Mouse (Mus musculus) E14TG2a.4 (cell line): ENCODE data around the gene Ints11.
A peak's percentile ranks its signal among the peaks of the same experiment; 100 is the strongest.

ENCODE experiments used
- H3K27me3 ChIP-seq: 2 replicates; pipeline ENCODE4 v1.6.1; 2014; ENCODE audit warnings: low read length, control low read depth; ENCODE audit not compliant: insufficient read depth
- H3K36me3 ChIP-seq: 2 replicates; pipeline ENCODE4 v1.6.1; 2014; ENCODE audit warnings: low read length, control low read depth; ENCODE audit not compliant: insufficient read depth
- H3K4me1 ChIP-seq: replicated peaks from 2 replicates; pipeline ENCODE4 v1.6.1; 2014; ENCODE audit warnings: low read depth, low read length, control low read depth
- H3K4me3 ChIP-seq: replicated peaks from 2 replicates; pipeline ENCODE4 v1.5.1; 2014; ENCODE audit warnings: mild to moderate bottlenecking, low read length
- H3K9me3 ChIP-seq: 2 replicates; pipeline ENCODE4 v1.6.1; 2014; ENCODE audit warnings: low read length, control low read depth
- CTCF ChIP-seq: conservative IDR thresholded peaks from 2 replicates; pipeline ENCODE4 v1.5.1; 2014; ENCODE audit warnings: low read length
- NANOG ChIP-seq: IDR thresholded peaks from 2 replicates; pipeline ENCODE4 v1.6.1; 2014; ENCODE audit warnings: borderline replicate concordance, low read length, mixed read lengths
- POU5F1 ChIP-seq: IDR thresholded peaks from 2 replicates; pipeline ENCODE4 v1.6.1; 2014; ENCODE audit warnings: low read length, borderline replicate concordance

Gene Ints11

DNA sequence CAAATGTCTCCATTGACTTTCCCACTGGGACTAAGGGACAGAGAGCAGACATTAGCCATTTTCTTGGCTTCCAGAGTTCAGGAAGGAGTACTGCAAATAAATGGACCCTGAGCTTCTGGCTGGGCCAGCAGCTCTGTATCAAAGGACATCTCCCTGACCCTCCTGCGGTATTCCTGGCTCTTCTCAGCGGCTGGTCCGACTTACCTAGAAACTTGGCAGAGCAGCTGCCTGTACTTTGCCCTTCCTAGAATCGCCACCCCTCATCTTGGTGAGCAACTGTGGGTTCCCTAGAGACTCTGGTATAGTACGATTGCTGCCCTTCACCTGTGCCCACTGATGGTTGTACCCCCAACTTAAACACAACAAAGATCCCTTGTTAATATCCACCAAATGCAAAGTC is 26.1 kb upstream of the Ints11 start:
- no peaks in the 10 kb centered on the region for H3K9me3 ChIP-seq
- TF ChIP-seq NANOG: no peak
- no peak for TF ChIP-seq CTCF
- TF ChIP-seq POU5F1: no peak
- H3K36me3 ChIP-seq: peaks cover 7% of the 10 kb centered on the region; the same call in 1 of the 2 replicates
- H3K4me1 ChIP-seq: peaks cover 50% of the 10 kb centered on the region
- peaks cover 46% of the 10 kb centered on the region for H3K27me3 ChIP-seq
- no peak overlapping the region for H3K4me3 ChIP-seq

DNA sequence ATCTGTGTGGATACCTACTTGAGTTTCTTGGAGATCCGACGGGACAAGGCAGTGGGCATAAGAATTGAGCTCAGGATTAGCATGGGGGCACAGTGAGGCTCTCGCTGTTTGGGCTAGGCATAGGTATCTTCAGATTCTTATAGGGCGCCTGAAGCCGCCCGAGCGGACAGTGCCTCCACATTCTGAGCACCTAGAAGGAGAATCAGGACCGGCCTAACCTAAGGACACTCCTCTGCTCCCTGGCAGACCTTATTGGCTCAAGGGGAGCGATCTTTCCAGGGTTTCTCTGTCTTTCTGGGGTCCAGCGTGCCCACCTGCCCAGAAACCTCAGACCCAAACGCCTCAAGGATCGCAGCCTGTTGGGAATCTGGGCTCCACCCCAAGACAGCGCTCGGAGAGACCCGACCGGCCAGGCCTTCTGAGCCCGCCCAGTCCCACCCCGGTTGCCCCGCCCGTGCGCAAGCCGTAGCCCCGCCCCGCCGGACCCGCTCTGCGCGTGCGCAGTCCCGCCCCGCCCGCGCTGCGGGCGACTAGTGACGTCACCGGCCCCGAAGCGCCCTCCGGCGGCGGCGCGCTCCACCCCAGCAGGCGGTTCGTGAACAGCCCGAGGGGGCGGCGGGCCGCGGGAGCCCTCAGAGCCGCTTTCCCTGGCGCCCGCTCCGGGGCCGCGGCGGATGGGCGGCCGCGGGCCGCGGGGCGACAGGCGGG is 22.3 kb upstream of the Ints11 start, which contains the start of gene Dvl1:
TSS of gene Dvl1 (plus strand) at position 532 of the 708 bp plus-strand sequence.
- no peaks in the 10 kb centered on the region for H3K9me3 ChIP-seq
- TF ChIP-seq POU5F1 (no peak), NANOG (no peak), CTCF (no peak)
- H3K4me1 ChIP-seq: peaks cover 36% of the 10 kb centered on the region
- peaks cover 21% of the 10 kb centered on the region for H3K27me3 ChIP-seq
- peak within 1 kb of the TSS; percentile 89 for H3K4me3 ChIP-seq
- peaks cover 10% of the 10 kb centered on the region for H3K36me3 ChIP-seq

DNA sequence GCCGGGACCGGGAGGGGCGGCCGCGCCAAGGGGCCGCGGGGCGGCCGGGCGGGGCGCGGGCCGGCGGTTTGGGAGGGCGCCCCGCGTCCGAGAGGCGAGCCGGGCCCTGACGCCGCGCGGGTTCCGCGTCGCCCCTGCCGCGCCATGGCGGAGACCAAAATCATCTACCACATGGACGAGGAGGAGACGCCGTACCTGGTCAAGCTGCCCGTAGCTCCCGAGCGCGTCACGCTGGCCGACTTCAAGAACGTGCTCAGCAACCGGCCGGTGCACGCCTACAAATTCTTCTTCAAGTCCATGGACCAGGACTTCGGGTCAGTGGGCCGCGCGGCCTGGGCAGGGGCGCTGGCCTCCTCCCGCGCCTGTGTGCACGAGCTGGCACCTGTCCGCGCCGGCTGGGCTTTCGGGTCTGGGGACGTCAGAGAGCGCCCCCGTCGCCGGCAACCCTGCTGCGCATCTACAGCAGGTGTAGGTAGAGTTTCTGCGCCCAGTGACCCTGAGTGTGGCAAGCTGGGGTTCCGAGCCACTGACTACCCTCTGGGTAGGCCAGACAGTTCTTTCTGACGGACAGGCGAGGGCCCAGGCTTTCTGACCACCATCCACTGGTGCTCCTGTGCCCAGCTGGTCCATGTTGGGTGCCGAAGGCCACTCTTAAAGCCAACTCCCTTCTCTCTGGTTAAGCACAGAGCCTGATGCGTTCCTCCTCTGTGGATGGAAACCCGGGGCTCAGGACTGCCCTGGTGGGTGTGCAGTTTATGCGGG is 21.6 kb upstream of the Ints11 start:
- H3K4me1 ChIP-seq: peaks cover 32% of the 10 kb centered on the region
- TF ChIP-seq POU5F1 (no peak), CTCF (no peak)
- H3K4me3 ChIP-seq: peak overlapping the region; percentile 89
- H3K36me3 ChIP-seq: peaks cover 9% of the 10 kb centered on the region
- H3K9me3 ChIP-seq: no peaks in the 10 kb centered on the region
- peaks cover 15% of the 10 kb centered on the region for H3K27me3 ChIP-seq

DNA sequence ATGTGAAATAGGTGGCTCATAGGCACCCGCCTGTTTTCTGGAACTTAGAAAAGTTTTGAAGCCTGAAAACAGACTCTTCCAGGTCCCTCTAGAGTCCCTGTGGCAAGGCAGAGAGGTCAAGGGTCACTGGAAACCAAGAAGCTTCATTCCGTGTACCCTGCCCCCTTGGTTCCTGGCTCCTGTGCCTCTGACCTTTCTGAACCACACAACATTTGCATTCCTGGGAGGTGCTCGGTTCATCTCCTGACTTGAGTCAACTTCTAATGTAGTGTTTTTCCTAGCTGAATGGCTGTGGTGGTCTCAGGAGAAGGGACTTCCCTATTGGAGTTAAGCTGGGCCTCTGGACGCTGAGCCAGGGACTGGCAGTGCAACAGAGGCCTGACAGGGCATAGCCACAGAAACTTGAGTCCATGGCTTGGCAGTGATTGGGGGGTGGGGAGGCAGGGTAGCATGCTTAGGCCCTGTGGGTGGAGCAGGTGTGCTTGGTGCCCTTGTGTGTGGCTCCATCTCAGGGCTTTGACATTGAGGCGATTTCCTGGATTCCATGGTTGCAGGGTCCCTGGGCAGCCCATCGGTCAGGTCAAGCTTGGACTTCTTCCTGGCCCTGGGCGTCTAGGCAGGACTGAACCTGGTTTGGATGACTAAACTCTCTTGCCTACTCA is 20.8 kb upstream of the Ints11 start:
- Histone ChIP-seq H3K36me3 (peaks cover 13% of the 10 kb centered on the region; the same call in 1 of the 2 replicates), H3K4me1 (peaks cover 34% of the 10 kb centered on the region)
- no peak for TF ChIP-seq POU5F1
- no peak for TF ChIP-seq CTCF
- no peak for TF ChIP-seq NANOG

DNA sequence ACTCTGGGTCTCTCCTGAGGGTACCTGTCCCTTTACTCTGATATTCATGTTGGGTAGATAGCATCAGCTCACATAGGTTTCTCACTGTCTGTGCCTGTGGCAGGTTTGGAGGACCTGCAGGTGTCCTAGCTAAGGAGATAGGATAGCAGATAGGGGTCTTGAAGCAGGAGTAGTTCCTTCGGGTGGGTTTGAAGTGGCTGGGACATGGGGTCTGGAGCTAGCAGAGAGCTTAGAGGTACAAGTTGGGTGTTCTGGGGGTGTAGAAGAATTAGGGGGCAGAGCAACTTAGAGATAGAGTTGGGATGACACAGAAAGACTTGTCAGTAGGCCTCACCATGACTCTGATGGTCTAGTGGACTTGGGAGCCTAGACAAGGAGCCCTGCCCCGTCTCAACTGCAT is 20.0 kb upstream of the Ints11 start:
- H3K9me3 ChIP-seq: no peaks in the 10 kb centered on the region
- H3K36me3 ChIP-seq: peaks cover 17% of the 10 kb centered on the region; the same call in 1 of the 2 replicates
- no peak overlapping the region for H3K4me3 ChIP-seq
- H3K27me3 ChIP-seq: 0 out of 2 replicates have a peak, but pooled peaks cover 4% of the 10 kb centered on the region
- peaks cover 41% of the 10 kb centered on the region for H3K4me1 ChIP-seq
- TF ChIP-seq POU5F1 (no peak), CTCF (no peak), NANOG (no peak)

More for the DNA sequence above, 20.8 kb upstream of the Ints11 start:
- no peaks in the 10 kb centered on the region for H3K9me3 ChIP-seq
- H3K4me3 ChIP-seq: peak overlapping the region; percentile 89
- H3K27me3 ChIP-seq: peaks cover 7% of the 10 kb centered on the region

DNA sequence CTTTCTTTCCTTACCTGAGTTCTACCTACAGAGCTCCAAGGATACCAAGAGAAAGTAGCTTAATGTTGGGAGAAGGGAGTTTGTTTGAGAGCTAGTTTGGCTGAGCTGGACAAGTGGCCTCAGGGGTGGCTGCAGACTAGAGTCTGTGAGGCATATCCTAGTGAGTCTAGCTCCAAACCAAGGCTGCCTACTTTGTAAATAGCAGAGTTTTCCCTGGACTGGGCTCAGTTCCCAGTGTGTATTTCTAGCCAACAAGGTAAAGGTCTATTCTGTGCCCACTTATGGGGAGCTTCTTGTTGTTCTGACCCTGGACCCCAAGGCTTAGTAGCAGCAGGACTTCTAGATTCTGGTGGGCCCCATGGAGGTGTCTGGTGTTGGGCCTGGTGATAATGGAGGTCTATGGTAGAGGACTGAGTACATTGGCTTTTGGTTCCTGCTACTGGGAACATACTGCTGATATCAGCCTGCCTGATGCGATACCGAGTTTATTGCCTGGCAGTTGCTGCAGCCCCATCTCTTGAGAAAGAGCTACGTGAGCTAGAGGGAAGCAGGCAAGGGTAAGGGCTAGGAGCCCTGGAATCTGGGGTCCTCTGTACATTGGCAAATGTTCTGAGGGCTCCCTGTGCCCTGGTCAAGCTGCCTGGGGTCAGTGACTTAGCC is 19.4 kb upstream of the Ints11 start:
- Histone ChIP-seq H3K36me3 (peaks cover 22% of the 10 kb centered on the region), H3K4me3 (no peak overlapping the region), H3K4me1 (peaks cover 47% of the 10 kb centered on the region), H3K9me3 (no peaks in the 10 kb centered on the region), H3K27me3 (0 out of 2 replicates have a peak, but pooled peaks cover 4% of the 10 kb centered on the region)
- TF ChIP-seq NANOG (no peak), POU5F1 (no peak), CTCF (no peak)

DNA sequence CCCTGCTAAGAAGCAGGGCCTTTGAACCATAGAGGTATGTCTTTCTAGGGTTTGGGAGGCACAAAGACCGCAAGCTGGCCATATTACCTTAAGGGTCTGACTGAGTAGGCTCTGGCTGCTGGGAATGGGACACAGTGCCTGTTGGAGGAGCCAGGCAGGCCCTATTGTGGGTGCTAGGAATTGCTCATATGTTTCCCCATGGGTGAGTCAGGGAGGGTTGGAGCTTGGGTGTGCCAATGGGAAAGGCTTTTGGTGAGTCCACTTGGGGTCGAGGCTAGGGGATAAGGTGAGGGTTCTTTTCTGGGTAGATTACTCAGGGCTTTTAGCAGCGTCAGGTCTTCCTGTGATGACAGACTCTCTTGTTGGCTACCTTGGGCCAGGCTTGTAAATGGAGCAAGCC is 18.0 kb upstream of the Ints11 start:
- no peak for TF ChIP-seq NANOG
- TF ChIP-seq CTCF: no peak
- no peak for TF ChIP-seq POU5F1
- Histone ChIP-seq H3K9me3 (no peaks in the 10 kb centered on the region), H3K36me3 (peaks cover 36% of the 10 kb centered on the region), H3K27me3 (no peaks in the 10 kb centered on the region), H3K4me1 (peaks cover 49% of the 10 kb centered on the region), H3K4me3 (no peak overlapping the region)
